Mouse (Mus musculus): ENCODE data around the gene Ptgis. TPM values are rescaled to one million over a fixed set of nuclear protein-coding genes. Genes with fewer than 3 reads are reported as not detected.
A peak's percentile ranks its signal among the peaks of the same experiment; 100 is the strongest.

Gene Ptgis
- polyA plus RNA-seq, 1 experiment from 2014 or later = 18.6 TPM

DNA sequence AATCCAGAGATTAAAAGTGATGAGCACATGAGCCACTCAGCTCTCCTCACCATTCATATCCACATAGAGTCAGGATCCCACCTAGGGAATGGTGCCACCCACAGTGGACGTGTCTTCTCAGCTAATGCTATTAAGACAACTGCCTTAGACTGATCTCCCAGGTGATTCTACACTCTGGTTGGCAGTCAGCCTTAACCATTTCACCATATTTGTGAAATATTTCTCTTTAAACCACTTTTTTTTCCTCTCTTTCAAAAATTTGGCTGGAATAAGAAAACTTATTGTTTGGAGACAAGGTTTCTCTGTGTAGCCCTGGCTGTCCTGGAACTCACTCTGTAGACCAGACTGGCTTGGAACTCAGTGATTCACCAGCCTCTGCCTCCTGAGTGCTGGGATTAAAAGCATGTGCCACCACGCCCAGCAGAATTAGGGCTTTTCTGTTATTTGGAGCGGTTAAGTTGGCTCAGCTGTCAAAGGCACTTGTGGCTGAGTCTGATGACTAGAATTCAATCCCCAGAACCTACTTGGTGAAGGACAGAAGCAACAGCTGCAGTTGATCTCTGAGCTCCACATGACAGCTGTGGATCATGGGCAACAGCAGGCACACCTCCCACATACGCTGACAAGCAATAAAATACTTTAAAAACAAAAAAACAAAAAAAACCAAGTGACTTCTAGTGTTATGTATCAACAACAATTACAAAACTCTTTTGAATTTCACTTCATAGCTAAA, 3.6 kb upstream of the Ptgis start:
- H3K9me3 ChIP-seq (ENCODE audit: low read depth, low read length) = no peaks in the 10 kb centered on the region
- H3K36me3 ChIP-seq (ENCODE audit: insufficient read depth) = no peaks in the 10 kb centered on the region
- H3K9ac ChIP-seq = no peak overlapping the region
- H3K4me1 ChIP-seq (ENCODE audit: insufficient read depth) = no peaks in the 10 kb centered on the region; the same call in 1 of the 2 replicates
- TF ChIP-seq CTCF (IDR thresholded peaks at IDR 0.05; ENCODE audit: low read depth) = no peak
- ATAC-seq (ENCODE audit: insufficient read depth) = no peak
- H3K4me2 ChIP-seq = no peak overlapping the region
- H3K4me3 ChIP-seq (ENCODE audit: low read depth, low read length) = no peak overlapping the region
- WGBS = 82% methylated on average over 4 of the region's 4 CpGs
- DNase-seq = no peak
- H3K27me3 ChIP-seq (ENCODE audit: insufficient read depth, low read length) = no peaks in the 10 kb centered on the region
- no peak overlapping the region for H3K27ac ChIP-seq (ENCODE audit: low read depth)

GRCm38 (mm10) chr2:167239262-167239661, 1.1 kb downstream of the Ptgis start:
- 3% methylated on average over 12 of the region's 12 CpGs for WGBS
- ATAC-seq (ENCODE audit: insufficient read depth) = peak; percentile 39
- no peak for TF ChIP-seq CTCF (IDR thresholded peaks at IDR 0.05; ENCODE audit: low read depth)
- Histone ChIP-seq H3K36me3 (ENCODE audit: insufficient read depth) (no peaks in the 10 kb centered on the region), H3K9ac (peak overlapping the region; percentile 17; the same call in 1 of the 2 replicates), H3K27me3 (ENCODE audit: insufficient read depth, low read length) (no peaks in the 10 kb centered on the region), H3K4me2 (peak overlapping the region; percentile 96), H3K4me1 (ENCODE audit: insufficient read depth) (no peaks in the 10 kb centered on the region; the same call in 1 of the 2 replicates), H3K9me3 (ENCODE audit: low read depth, low read length) (no peaks in the 10 kb centered on the region), H3K27ac (ENCODE audit: low read depth) (no peak overlapping the region), H3K4me3 (ENCODE audit: low read depth, low read length) (peak overlapping the region; percentile 56)
- DNase-seq = peak; percentile 76

DNA sequence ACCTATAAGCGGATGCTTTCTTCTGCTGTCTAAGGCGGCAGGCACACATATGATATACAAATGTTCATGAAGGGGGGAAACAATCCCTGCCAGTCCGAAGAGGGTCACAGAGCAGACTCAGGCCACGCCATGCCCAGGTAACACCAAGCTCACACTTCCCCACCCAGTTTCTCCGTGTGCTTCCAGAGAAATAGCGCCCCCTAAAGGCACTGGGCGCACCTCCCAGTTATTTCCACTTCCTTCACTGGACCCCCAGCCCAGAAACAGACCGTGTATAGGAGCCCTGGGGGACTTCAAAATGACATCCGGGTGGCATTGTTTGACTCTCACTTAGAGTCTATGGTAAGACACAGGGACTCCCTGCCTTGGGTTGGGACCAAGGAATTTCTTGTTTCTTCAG, 3.2 kb downstream of the Ptgis start:
- DNase-seq = no peak
- Histone ChIP-seq H3K27me3 (ENCODE audit: insufficient read depth, low read length) (no peaks in the 10 kb centered on the region), H3K36me3 (ENCODE audit: insufficient read depth) (no peaks in the 10 kb centered on the region), H3K4me1 (ENCODE audit: insufficient read depth) (no peaks in the 10 kb centered on the region; the same call in 1 of the 2 replicates), H3K4me2 (no peak overlapping the region), H3K9ac (no peak overlapping the region), H3K27ac (ENCODE audit: low read depth) (no peak overlapping the region), H3K9me3 (ENCODE audit: low read depth, low read length) (no peaks in the 10 kb centered on the region), H3K4me3 (ENCODE audit: low read depth, low read length) (no peak overlapping the region)
- ATAC-seq (ENCODE audit: insufficient read depth) = no peak
- 79% methylated on average over 9 of the region's 9 CpGs for WGBS
- TF ChIP-seq CTCF (IDR thresholded peaks at IDR 0.05; ENCODE audit: low read depth) = 0 out of 2 replicates have a peak, but pooled peaks have one; percentile 29

GRCm38 (mm10) chr2:167236174-167236573, 4.2 kb downstream of the Ptgis start:
- H3K27me3 ChIP-seq (ENCODE audit: insufficient read depth, low read length) = no peaks in the 10 kb centered on the region
- H3K36me3 ChIP-seq (ENCODE audit: insufficient read depth) = no peaks in the 10 kb centered on the region
- no peaks in the 10 kb centered on the region for H3K9me3 ChIP-seq (ENCODE audit: low read depth, low read length)
- no peak overlapping the region for H3K4me2 ChIP-seq
- H3K4me1 ChIP-seq (ENCODE audit: insufficient read depth) = no peaks in the 10 kb centered on the region; the same call in 1 of the 2 replicates
- H3K9ac ChIP-seq = no peak overlapping the region
- H3K27ac ChIP-seq (ENCODE audit: low read depth) = no peak overlapping the region
- ATAC-seq (ENCODE audit: insufficient read depth) (no peak), DNase-seq (no peak)
- no peak for TF ChIP-seq CTCF (IDR thresholded peaks at IDR 0.05; ENCODE audit: low read depth)
- H3K4me3 ChIP-seq (ENCODE audit: low read depth, low read length) = no peak overlapping the region
- WGBS = 90% methylated on average over 4 of the region's 4 CpGs

DNA sequence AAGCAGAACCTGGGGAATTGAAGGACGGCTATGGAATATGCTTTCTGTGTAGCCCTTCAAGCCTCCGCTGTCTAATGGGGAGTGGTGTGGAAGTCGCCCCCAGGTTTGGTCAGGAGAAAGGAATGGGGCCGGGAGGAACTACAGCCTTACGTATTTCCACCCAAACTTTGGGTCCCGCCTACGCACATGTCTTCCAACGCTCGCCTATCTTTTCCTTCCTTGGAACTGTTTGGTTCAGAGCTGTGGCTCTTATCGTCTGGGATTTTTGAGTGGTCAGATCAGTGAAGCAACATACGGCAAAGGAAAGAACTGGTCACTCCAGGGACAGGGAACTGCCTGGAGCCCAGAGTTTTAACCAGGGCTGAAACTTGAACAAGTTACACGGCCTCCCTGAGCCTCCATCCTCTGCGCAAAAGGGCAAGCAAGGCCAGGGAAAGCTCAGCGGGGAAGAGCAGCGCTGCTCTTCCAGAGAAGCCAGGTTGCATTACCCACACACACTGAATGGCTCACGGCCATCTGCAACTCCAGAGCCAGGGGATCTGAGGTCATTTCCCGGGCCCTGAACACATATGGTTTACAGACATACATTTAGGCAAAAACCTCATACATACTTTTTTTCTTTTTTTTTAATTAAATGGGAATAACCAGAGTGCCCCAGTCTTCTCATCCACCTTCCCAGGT, 4.9 kb downstream of the Ptgis start:
- Histone ChIP-seq H3K9ac (no peak overlapping the region), H3K27ac (ENCODE audit: low read depth) (no peak overlapping the region), H3K9me3 (ENCODE audit: low read depth, low read length) (no peaks in the 10 kb centered on the region), H3K4me2 (no peak overlapping the region), H3K4me3 (ENCODE audit: low read depth, low read length) (no peak overlapping the region), H3K27me3 (ENCODE audit: insufficient read depth, low read length) (no peaks in the 10 kb centered on the region), H3K4me1 (ENCODE audit: insufficient read depth) (no peaks in the 10 kb centered on the region; the same call in 1 of the 2 replicates), H3K36me3 (ENCODE audit: insufficient read depth) (no peaks in the 10 kb centered on the region)
- ATAC-seq (ENCODE audit: insufficient read depth) (no peak), DNase-seq (no peak)
- TF ChIP-seq CTCF (IDR thresholded peaks at IDR 0.05; ENCODE audit: low read depth) = no peak
- 53% methylated on average over 17 of the region's 17 CpGs for WGBS

DNA sequence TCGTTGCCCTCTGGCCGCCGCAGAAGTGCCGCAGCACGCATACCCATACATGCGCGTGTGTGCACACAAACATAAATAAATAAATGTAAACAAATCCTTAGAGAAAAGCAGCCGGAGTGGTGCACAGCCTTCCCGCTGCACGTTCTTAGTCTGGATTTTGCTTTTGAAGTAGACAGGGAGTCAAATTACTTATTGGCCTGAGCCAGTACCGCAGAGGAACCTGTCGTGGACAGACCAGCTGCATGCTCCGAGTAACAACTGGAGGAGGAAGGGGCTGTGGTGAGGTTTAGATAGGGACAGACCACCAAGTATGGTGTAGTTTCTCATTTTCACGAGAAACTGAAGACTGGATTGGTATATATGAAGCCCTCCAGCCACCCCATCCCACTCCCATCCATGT, 6.6 kb downstream of the Ptgis start:
- no peak for TF ChIP-seq CTCF (IDR thresholded peaks at IDR 0.05; ENCODE audit: low read depth)
- DNase-seq (peak; percentile 59), ATAC-seq (ENCODE audit: insufficient read depth) (no peak)
- H3K27ac ChIP-seq (ENCODE audit: low read depth) = no peak overlapping the region
- H3K36me3 ChIP-seq (ENCODE audit: insufficient read depth) = no peaks in the 10 kb centered on the region
- no peak overlapping the region for H3K4me3 ChIP-seq (ENCODE audit: low read depth, low read length)
- H3K4me1 ChIP-seq (ENCODE audit: insufficient read depth) = no peaks in the 10 kb centered on the region
- H3K4me2 ChIP-seq = peak overlapping the region; percentile 26; the same call in 1 of the 2 replicates
- H3K9ac ChIP-seq = no peak overlapping the region
- 18% methylated on average over 14 of the region's 14 CpGs for WGBS
- no peaks in the 10 kb centered on the region for H3K27me3 ChIP-seq (ENCODE audit: insufficient read depth, low read length)
- H3K9me3 ChIP-seq (ENCODE audit: low read depth, low read length) = no peaks in the 10 kb centered on the region

- H3K4me2 ChIP-seq = no peak overlapping the region
- DNase-seq (no peak), ATAC-seq (ENCODE audit: insufficient read depth) (no peak)
- H3K4me3 ChIP-seq (ENCODE audit: low read depth, low read length) = no peak overlapping the region
- no peaks in the 10 kb centered on the region for H3K4me1 ChIP-seq (ENCODE audit: insufficient read depth)
- no peak for TF ChIP-seq CTCF (IDR thresholded peaks at IDR 0.05; ENCODE audit: low read depth)
- no peaks in the 10 kb centered on the region for H3K27me3 ChIP-seq (ENCODE audit: insufficient read depth, low read length)
- H3K36me3 ChIP-seq (ENCODE audit: insufficient read depth) = no peaks in the 10 kb centered on the region
- WGBS = 63% methylated on average over 5 of the region's 5 CpGs
- H3K9ac ChIP-seq = no peak overlapping the region
- no peak overlapping the region for H3K27ac ChIP-seq (ENCODE audit: low read depth)
- no peaks in the 10 kb centered on the region for H3K9me3 ChIP-seq (ENCODE audit: low read depth, low read length)
Measured at GRCm38 (mm10) chr2:167233009-167233335, 7.4 kb downstream of the Ptgis start.

All from lung, embryonic 14.5 days (tissue).